Mouse (Mus musculus) cerebellum, adult 11 months (tissue): ENCODE measurements at regions not wholly inside any gene's neighbourhood (a gene's known extent, or its start where the extent isn't known, plus 50 kb on each side); places are given as distances from the start of the nearest gene placed in this dataset.

Experiments used
- DNase-seq: peaks from one replicate; pipeline ENCODE4 v3.0.0; 2022

DNA sequence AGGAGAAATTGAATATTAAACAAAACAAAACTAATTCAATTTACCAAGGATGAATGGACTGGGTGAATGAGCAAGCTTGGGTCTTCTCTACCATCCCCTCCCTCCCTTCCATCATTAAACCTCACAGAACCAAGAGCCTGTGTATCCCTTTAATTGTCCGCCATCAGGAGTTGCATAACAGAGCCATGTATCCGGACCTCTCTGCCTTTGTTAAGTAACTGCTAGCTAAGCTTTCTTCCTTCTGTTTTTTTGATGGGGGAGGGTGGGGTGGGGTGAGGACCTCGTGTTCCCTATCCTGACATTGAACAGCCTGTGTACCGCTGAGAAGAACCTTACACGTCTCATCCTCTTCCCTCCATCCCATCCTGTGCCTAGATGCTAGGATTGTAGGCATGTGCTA, 274.0 kb downstream of the Pmp22 start:
- no peak for DNase-seq

DNA sequence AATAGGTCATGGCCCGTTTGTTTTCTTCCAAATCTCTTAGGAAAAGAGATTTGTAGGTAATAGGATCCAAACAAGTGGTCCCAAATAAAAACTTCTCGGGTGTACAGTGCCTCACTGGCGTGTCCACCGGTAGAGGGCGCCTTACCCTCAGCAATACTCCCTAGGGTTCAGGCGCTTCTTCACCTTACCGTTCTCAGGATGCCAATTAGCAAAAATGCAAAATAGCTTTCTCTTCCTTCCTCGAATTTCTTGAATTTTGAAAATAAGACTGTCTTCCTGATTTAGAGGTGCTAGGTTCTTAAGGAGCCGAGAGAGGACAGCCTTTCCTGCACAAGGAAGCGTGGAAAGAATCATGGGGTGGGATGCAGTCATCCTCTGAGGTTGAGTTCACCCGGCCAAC, 275.9 kb downstream of the Pmp22 start:
- DNase-seq: peak; percentile 20

DNA sequence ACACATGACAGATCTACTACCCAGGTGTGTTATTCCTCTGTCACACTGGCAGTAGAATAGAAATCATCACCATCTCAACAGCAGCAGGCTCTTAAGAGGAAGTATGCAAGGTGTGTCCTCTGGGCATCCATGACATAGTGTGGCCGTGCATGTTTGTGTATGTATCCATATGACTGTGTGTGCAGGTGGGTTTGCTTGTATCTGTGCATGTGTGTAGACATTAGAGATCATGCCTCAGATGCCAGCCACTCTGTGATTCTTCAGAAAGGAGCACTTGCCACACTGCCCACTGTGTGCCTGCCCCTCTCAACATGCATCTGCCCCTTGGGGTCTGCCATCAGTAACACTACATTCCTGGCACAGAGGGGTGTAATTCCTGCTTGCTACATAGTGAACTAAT, 280.6 kb downstream of the Pmp22 start:
- DNase-seq: no peak

DNA sequence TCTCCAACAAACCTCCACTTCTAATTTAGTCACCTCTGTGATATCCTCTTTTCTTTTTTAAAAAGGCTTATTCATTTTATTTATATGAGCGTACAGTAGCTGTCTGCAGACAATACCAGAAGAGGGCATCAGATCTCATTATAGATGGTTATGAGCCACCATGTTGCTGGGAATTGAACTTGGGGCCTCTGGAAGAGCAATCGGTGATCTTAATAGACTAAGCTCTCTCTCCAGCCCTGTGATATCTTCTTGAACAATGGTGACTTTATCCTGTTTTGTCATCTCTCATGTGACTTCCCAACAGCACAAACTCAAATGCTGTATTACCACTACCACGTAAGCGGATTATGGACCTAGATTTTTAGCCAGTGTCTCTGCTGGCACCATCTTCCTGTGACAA, 282.1 kb downstream of the Pmp22 start:
- no peak for DNase-seq

DNA sequence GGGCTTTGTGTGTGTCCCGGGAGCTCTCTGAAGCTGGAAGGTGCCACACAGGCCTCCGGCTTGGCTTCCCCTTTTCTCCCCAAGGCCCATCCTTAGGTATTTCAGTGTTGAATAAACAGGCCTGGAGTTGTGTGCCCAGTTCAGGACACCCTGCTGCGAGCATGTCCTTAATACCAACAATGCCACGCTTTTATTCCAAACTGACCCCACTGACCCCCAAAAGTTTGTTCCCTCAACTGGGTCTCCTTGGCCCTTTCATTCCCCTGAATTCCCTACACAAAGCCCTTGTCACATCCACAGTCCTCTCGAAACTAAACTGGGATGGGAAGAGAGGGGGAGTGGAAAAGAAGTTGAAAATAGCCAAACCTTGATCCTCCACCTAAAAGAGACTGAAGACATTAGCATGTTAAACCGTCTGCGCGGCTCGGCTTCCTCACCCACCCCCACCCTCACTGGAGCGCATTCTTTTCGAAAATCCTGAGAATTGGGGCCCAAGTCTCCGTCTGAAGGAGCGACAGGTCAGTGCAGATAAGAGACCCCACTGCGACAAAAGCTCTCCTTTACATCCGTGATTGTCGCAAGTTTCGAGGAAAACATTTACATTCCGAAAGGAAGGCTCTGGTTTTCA, 283.7 kb downstream of the Pmp22 start:
- DNase-seq: no peak

DNA sequence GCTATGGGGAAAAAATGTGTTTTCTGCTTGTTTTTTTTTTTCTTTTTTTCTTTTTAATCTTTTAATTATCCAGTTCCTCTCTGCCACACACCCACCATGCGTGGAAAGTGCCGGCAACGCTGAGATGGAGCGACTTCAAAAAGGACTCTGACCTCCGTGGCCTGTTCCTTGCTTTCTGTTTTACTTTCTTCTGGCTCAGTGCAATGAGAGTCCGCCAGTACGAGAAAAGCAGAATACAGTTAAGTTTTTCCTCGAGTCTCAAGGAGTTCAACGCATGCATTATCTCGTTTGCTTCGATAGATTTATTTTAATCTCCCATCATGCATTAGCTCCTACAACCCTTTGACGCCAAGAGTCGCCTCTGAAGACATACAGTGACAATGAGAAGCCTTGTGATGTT, 284.3 kb downstream of the Pmp22 start:
- no peak for DNase-seq

DNA sequence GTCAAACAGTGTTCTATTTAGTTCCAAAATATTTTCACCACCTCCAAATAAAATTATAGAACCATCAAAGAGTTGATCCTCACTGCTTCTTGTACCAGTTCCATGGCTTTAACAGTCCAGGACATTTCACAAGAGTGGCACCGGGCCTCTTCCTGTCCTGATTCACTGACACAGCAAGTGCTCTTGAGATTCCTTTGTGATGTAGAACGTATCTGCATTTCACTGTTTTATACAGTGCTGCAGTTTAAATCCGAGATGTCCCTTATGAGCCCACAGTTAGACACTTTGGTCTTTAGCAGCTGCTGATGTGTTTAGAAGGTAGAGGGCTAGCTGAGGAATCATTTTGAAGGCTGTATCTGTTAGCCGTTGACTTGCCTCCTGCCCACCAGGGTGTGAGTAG, 284.8 kb downstream of the Pmp22 start:
- no peak for DNase-seq

DNA sequence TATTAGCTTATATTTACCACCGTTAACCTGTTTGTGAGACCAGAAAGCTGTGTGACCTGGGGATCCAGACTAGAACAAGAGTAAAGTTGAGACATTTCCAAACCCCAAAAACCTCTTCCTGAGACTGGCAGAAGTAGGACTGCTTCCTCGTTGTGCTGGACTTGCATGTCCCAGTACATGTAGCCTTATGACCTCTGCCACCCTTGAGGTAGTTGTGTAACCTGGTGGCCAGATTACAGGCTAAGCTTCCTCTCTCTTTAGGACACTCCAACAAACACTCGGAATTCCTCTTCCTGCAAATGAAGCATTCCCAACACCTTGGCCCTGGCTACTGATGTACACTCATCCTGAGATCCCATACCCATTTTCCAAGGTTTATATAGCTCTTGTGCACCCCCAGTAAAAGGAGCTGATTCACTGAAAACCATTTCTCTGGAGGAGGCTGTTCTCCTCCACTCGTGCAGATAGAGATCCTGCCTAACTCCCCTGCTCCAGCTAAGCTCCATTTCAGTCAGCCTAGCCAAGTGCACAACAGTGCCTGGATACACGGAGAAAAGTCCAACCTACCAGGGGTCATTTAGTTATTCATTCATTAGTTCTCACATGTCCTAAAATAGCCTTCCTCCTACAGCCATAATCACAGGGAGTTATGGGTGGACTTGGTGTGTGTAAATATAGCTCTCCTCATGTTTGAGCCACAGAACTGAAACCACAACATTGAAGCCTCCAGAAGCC, 289.4 kb downstream of the Pmp22 start:
- DNase-seq: no peak

DNA sequence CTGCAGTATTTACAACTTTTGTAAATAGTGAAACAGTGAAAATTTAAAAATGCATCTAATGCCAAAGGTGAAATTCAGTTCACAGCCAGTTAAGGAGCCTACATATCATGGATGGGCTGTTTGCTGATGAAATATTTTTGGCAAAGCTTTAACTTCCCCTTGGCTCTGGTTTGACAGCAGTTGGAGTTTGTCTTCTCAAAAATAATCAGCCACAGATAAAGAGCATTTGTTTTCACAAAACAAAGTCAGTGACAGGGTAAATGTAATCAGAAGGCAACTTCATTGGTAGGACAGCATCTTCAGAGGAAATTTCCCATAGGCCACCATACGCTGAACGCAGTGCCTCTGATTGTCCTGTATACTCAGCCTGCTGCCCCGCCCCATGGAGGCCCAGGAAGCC, 291.6 kb downstream of the Pmp22 start:
- DNase-seq: no peak

DNA sequence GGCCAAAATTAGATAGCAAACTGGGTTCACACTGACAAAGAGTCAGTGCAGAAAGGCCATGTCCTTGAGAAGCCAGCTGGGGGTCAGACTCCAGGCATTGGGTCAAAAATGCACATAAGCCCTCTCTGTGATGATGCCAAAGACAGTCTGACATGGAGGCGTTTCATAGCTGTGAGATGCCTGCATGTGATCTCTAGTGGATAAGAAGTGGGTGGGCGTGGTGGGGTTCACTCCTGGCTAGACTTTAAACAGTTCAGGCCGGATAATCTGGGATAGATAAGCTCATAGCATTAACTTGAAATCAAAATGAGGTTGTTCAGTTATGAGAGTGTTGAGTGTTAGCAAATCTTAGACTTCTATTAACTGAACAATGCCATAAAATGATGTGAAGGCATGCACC, 293.3 kb downstream of the Pmp22 start:
- no peak for DNase-seq

DNA sequence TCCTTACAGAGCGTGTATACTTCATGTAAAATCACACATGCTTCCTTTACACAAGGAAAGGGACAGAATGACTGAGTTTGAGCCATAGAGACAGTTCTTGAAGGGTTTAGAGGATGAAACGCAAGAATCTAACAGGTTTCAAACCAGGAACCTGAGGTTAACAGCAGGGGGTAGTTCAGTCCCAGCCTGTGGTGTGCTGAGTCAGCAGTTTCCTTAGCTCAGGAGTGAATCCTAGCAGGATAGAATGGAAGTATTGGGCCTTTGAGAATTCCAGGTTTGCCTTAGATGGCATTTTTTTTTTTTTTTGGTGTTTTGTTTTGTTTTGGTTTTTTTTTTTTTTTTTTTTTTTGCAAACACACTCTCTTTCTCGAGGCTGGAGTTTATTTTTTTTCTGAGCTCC, 295.5 kb downstream of the Pmp22 start:
- DNase-seq: no peak

DNA sequence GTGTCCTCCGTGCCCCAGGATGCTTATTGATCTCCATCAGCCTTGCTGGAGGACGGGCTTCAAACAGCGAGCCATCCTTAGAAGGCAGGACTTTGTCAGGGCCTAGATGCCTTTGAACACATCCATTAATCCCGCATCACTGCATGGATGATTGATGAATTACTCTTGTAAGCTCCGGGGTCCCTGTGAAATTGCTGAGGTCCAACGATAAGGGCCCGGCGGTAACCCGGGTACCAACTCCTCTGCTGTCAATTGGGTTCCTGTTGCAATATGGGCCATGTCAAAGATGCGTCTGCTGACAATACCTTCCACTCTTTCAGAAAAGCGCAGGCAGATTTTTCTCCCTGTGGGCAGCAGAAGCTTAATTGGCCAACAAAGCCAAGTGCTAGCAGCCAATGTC, 297.0 kb downstream of the Pmp22 start:
- no peak for DNase-seq

DNA sequence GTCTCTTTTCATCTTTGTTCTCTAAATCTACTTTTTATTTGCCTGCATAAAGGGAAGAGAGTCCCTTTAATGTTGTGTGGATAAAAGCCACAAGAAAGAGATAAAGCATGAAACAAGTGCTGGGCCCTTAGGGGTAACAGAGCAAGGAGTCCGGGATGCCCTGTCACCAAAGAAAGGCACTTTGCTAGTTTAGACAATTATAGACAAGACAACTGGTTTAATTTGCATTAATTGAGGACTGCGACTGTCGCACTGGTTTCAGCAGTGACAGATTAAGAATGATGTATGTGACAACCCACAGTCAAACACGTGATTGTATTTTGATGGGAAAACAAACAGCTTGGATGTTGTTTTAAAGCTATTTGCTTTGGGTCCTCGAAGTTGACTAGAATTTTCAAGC, 325.0 kb downstream of the Pmp22 start:
- no peak for DNase-seq

DNA sequence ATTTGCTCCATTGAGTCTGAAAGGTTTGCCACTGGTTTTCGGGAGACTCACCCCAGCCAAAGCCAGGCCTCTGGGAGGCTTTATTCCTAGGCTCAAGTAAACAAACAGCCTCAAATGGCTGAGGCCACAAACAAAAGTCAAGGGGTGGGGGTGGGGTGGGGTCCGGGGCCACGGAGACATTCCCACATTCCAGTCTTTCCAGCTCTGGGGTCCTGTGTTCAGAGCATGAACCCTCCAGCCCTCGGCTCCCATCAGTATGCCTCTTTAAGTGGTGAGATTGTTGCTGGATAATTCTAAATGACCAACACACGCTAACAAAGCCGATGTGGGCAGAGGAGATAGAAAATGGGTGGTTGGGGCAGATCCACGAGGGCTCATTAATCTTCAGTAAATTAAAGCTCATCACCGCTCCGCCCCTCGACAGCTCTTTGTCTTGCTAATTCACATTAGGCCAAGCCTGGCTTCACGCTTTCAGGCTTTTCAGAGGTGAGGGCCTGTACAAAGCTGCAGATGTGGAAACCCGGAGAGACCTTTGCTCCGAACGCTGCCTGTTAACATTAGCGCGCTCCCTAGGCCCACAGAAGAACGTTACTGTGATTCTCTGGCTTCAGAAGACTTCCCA, 326.2 kb downstream of the Pmp22 start:
- DNase-seq: no peak

DNA sequence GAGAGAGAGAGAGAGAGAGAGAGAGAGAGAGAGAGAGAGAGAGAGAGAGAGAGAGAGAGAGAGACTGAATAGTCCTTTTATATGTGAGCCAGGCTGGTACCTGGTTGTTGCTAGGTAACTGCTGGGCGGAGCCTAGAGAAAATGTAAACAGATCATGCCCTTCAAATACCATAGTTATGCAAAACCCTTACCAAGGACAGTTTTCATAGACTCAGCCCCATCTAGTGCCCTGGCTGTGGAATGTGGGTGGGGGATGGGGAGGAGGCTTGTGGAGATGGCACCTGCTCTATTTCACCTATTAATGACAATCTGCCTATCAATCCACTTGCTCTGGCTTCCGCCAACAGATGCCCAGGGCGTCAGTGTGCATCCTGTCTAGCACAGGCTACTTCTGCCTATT, 327.6 kb downstream of the Pmp22 start:
- DNase-seq: no peak

DNA sequence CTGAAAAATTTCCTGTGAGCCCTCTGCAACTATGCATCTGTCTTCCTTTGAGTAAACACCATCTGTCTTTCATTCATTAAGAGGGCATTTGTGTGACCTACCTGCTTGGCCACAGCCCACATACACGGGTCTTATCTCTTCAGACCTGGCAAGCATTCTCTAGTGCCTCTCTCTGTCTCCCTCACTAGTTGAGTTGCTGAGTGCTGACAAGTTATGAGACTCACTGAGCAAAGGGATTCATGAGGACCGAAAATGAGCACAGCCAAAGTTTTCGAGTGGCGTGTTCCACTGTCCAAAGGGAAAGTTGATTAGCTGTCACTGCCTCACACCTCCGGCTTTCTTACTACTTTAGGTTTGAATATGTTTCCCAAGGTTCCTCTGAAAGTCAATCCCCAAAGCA, 328.5 kb downstream of the Pmp22 start:
- no peak for DNase-seq

DNA sequence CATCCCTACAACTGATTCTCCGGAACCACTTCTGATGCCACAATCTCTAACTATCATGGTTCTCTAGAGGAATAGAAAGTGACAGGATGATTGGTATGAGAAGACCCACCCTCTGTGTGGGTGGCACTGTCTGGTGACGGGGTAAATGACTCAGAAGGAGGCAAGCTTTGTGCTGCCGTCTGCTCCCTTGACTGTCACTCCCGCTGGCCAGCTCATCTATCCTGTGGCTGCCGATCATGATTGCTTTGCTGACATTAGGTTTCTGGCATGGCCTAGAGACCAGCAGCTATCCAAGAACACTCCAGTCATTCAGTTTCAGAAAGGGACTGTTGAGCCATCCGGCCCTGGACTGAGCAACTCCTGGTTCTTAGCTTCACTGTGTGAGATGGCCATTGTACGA, 331.4 kb downstream of the Pmp22 start:
- no peak for DNase-seq

DNA sequence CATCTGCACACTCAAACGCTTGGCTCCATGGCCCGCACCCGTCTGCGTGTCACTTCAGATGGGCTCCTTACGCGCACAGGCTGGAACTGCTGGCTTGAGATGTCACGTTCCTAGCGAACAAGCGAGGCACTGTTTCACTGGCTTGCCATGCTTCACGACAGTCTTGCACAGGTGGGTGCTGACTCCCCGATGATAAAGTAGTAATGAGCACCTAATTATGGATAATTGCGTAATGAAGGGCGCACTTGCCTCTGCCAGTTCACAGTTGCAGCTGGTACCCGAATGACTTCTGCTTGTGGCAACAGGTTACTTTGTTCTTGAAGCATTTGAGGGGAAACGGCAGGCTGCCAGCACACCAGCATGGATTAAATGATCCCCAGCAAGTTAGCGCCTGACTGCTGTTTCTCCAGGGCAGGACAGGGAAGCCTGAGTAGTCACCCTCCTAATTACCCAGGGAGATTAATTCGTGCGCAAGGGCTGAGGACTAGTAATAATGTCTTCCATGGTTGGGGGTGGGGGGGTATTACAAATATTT, 335.1 kb downstream of the Pmp22 start:
- DNase-seq: no peak

DNA sequence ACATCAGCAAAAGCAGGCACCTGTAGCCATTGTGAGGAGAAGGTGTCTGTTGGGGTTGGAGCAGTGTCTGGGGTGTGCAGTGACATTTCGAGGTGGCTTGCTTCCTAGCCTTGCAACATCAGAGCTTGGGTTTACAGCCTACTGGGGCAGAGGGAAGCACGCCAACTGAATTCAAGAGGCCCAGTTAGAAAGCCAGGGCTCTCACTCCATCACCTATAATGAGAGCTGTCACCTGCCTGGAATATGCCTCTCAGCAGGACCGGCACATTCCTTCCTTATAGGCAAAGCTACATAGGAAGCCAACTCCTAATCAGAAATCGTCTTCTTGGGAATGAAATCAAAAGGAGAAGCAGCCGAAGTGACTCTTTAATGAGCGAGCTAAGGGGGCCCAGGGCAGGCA, 337.2 kb downstream of the Pmp22 start:
- DNase-seq: no peak

DNA sequence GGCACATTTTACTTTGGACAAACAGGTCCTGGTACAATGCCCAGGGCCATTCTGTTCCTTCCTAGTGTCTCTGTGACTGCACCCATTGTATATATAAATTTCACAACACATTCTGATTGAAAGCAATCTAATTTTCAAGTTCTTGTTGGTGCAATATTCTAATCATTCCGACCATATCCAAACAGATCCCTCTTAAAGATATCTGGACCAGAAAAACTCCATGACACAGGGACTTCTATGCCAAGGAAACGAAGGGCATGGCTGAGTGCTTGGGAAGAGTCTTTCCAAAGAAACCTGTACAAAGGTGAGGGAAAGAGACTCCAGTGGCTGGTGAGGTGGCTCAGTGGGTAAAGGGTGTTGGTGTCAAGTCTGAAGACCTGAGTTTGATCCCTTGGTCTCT, 337.8 kb downstream of the Pmp22 start:
- no peak for DNase-seq

DNA sequence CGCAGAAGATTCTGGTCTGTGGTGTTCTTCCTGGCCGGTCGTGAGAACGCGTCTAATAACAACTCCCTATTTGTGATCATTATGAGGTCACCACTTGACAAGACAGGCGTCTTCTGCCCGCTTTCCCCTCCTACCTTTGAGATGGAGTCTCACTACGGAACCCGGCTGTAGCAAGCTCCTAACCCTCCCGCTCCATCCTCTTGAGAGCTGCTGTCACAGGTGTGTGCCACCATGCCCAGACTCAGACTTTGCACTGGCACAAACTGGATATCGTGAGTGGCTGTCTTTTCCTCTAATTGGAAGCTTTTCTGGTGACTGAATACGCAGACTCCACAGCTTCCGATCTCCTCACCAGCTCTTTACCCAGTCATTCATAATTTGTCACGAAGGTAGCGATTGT, 346.0 kb downstream of the Pmp22 start:
- DNase-seq: no peak

DNA sequence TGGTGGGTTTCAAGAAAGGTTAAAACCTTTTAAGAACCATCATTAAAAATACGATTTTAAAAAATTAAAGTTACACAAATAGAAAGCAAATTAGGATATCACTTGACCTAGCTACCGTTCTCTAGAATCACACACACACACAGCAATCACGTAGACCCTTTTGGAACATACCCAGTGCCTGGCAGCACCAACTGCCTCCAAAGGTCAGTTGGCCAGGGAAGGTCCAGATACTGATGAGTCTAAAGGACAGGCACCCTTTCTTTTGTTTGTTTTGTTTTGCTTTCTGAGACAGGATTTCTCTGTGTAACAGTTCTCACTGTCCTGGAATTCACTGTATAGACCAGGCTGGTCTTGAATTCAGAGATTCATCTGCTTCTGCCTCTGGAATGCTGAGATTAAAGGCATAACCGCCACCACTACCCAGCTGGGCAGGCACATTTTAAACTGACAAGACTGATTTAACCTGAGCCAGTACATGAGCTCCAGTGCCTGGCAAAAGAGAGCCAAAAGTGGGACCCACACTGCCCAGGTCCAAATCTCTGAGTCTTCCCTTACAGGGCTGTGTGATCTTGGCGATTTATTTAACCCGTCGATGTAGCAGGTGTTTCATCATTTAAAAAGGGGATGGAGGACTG, 353.0 kb downstream of the Pmp22 start:
- no peak for DNase-seq

DNA sequence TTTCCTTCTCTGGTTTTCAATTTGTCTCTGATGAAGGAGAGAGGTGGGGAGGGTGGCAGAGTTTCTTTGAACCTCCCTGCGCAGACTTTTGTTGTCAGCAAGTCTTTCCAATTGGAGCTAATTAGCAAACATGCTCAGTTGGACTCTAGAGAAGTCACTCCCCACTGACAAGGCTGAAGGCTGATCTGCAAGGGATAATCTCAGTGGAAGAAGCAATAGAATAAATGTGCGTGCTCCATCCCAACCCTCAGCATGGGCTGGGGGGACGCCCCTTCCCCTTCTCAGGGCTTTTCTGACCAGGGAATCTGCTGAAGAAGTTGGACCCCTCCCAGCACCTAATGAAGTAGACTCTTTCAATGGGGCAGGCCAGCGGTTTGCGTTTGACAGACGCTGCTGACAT, 353.8 kb downstream of the Pmp22 start:
- DNase-seq: no peak

DNA sequence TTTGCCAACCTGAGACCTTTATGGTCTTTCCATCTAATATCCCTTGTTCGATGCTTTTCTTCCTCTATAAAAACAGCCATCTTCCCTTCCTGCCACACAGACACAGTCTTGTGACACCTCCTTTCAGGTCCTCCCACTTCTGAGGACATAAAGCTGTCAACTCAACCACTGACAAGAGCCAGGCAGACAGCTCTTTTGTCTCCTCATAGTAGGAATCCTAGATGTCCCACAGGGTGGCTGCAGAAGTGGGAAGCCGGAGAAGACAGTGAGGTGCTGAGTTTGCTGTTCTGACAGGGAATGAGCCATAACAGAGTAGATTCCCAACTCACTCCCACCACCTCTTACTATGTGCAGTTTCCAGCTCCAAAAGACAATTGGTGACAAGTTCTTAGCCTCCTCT, 358.4 kb downstream of the Pmp22 start:
- DNase-seq: no peak
